In genomic region chr4:132329835-132330354, GRCm38 (mm10) we compare ENCODE assay signal across 8 mouse cellular contexts. TPM values are rescaled to one million over a fixed set of nuclear protein-coding genes. Genes with fewer than 3 reads are reported as not detected.
DNase-seq lines count a peak whose midpoint lies in the region; ATAC-seq and TF ChIP-seq lines count a peak whose summit lies in the region.

No protein-coding gene starts in this region.

- 8% methylated on average over 10 of the region's 10 CpGs for WGBS in heart, embryonic 12.5 days
- 11% methylated on average over 10 of the region's 10 CpGs for WGBS in hindbrain, embryonic 11.5 days

- no peaks in the 10 kb centered on the region for H3K27me3 ChIP-seq in heart, embryonic 12.5 days (replicated peaks)
- no peaks in the 10 kb centered on the region for H3K27me3 ChIP-seq in G1E (ENCODE audit: insufficient read depth, low read length)
- H3K27me3 ChIP-seq in hindbrain, embryonic 11.5 days (ENCODE audit: control insufficient read depth, insufficient read depth, low read length), result no peaks in the 10 kb centered on the region

- intact Hi-C loops in left cerebral cortex, postnatal 10 days (cut with DNase I), result no loop called here

- H3K4me3 ChIP-seq in heart, embryonic 12.5 days, result peak overlapping the region; percentile 88
- peak overlapping the region; percentile 80; the same call in 1 of the 2 replicates for H3K4me3 ChIP-seq in G1E (ENCODE audit: low read depth, low read length)
- peak overlapping the region; percentile 51 for H3K4me3 ChIP-seq in hindbrain, embryonic 11.5 days (ENCODE audit: low read depth, low read length)

- peak overlapping the region; percentile 94 for H3K9ac ChIP-seq in heart, embryonic 12.5 days
- H3K9ac ChIP-seq in hindbrain, embryonic 11.5 days (ENCODE audit: low read depth, low read length), result peak overlapping the region; percentile 85

- H3K27ac ChIP-seq in heart, embryonic 12.5 days (ENCODE audit: poor library complexity, severe bottlenecking), result peak overlapping the region; percentile 91; the same call in 1 of the 2 replicates
- no peak overlapping the region for H3K27ac ChIP-seq in hindbrain, embryonic 11.5 days (ENCODE audit: low read depth, low read length)

- H3K36me3 ChIP-seq in heart, embryonic 12.5 days, result peaks cover 47% of the 10 kb centered on the region
- peaks cover 85% of the 10 kb centered on the region for H3K36me3 ChIP-seq in G1E (replicated peaks)
- H3K36me3 ChIP-seq in hindbrain, embryonic 11.5 days (ENCODE audit: control insufficient read depth, insufficient read depth, low read length), result 0 out of 2 replicates have a peak, but pooled peaks cover 7% of the 10 kb centered on the region

- H3K4me2 ChIP-seq in heart, embryonic 12.5 days, result peak overlapping the region; percentile 76
- peak overlapping the region; percentile 69 for H3K4me2 ChIP-seq in hindbrain, embryonic 11.5 days (replicated peaks; ENCODE audit: low read depth, low read length)

- TF ChIP-seq CTCF in G1E (IDR thresholded peaks at IDR 0.05; ENCODE audit: low read depth, low read length), result no peak

- ATAC-seq in heart, embryonic 12.5 days (ENCODE audit: insufficient number of reproducible peaks, low FRiP score), result no peak
- ATAC-seq in G1E (ENCODE audit: extremely low read depth, insufficient number of reproducible peaks, low FRiP score, poor library complexity, severe bottlenecking), result no peak
- no peak for ATAC-seq in hindbrain, embryonic 11.5 days (ENCODE audit: low FRiP score)
- ATAC-seq in megakaryocyte-erythroid progenitor cell, adult 5-6 weeks (replicated peaks; ENCODE audit: low FRiP score, low TSS enrichment, poor library complexity, severe bottlenecking), result peak; percentile 14

- H3K4me1 ChIP-seq in heart, embryonic 12.5 days (replicated peaks), result peaks cover 13% of the 10 kb centered on the region
- peaks cover 36% of the 10 kb centered on the region for H3K4me1 ChIP-seq in G1E (ENCODE audit: insufficient read depth, low read depth, low read length)
- H3K4me1 ChIP-seq in hindbrain, embryonic 11.5 days (replicated peaks; ENCODE audit: control insufficient read depth, insufficient read depth, low read length), result 0 out of 2 replicates have a peak, but pooled peaks cover 3% of the 10 kb centered on the region

- H3K9me3 ChIP-seq in heart, embryonic 12.5 days (replicated peaks), result no peaks in the 10 kb centered on the region
- H3K9me3 ChIP-seq in G1E (replicated peaks), result no peaks in the 10 kb centered on the region
- no peaks in the 10 kb centered on the region for H3K9me3 ChIP-seq in hindbrain, embryonic 11.5 days (ENCODE audit: control insufficient read depth, low read length)

- DNase-seq in heart, adult 18-20 months, result no peak
- DNase-seq in G1E (ENCODE audit: low spot score), result no peak
- no peak for DNase-seq in hindbrain, embryonic 11.5 days (ENCODE audit: low spot score)
- no peak for DNase-seq in left cerebral cortex, postnatal 10 days (ENCODE audit: extremely low spot score in 1 of 2, low spot score in 2 of 2)
- DNase-seq in cerebellum, adult 11-12 months, result no peak
- DNase-seq in frontal cortex, postnatal 14 days (ENCODE audit: low spot score in 2 of 2), result no peak

RNA-seq across cellular contexts. Expression of gene Trnau1ap, which starts 0.6 kb away (rescaled TPM):
- polyA plus RNA-seq in heart, embryonic 12.5 days (2016; fragmentation: Nextera tagmentation; extraction: Ambion mirVana), result 64.8 and 68.5 TPM in 2 replicates
- total RNA-seq in heart, adult 18-20 months (2021), result 10 to 100 TPM; 20.3 to 22.3 TPM
- total RNA-seq in G1E (2014; fragmentation: Nextera tagmentation) (21.6 and 22.8 TPM in 2 replicates), G1E (2017) (40.2 and 49.0 TPM in 2 replicates)
- polyA plus RNA-seq in G1E (2012), result 29.1 and 37.6 TPM in 2 replicates
- polyA plus RNA-seq in hindbrain, embryonic 11.5 days (2014; fragmentation: Nextera tagmentation; extraction: Ambion mirVana), result 85.6 and 87.0 TPM in 2 replicates
- total RNA-seq in megakaryocyte-erythroid progenitor cell, adult 5-6 weeks (2014; fragmentation: Nextera tagmentation), result 42.1 and 56.8 TPM in 2 replicates
- 52.0 and 57.9 TPM in 2 replicates for total RNA-seq in megakaryocyte-erythroid progenitor cell, adult 5-6 weeks (2017)
- 10 to 100 TPM; 24.6 TPM for total RNA-seq in left cerebral cortex, postnatal 10 days (2021)

RNA-seq across cellular contexts. Expression of gene Rcc1, which starts 23.5 kb away (rescaled TPM):
- polyA plus RNA-seq in heart, embryonic 12.5 days (2016; fragmentation: Nextera tagmentation; extraction: Ambion mirVana), result 39.2 and 47.1 TPM in 2 replicates
- total RNA-seq in heart, adult 18-20 months (2021), result 1 to 10 TPM; 6.4 to 7.5 TPM
- total RNA-seq in G1E (2014; fragmentation: Nextera tagmentation), result 24.2 and 26.8 TPM in 2 replicates
- total RNA-seq in G1E (2017), result 38.6 and 39.2 TPM in 2 replicates
- 70.0 and 86.0 TPM in 2 replicates for polyA plus RNA-seq in G1E (2012)
- polyA plus RNA-seq in hindbrain, embryonic 11.5 days (2014; fragmentation: Nextera tagmentation; extraction: Ambion mirVana), result 51.3 and 53.6 TPM in 2 replicates
- total RNA-seq in megakaryocyte-erythroid progenitor cell, adult 5-6 weeks (2014; fragmentation: Nextera tagmentation), result 70.1 and 82.4 TPM in 2 replicates
- total RNA-seq in megakaryocyte-erythroid progenitor cell, adult 5-6 weeks (2017), result 40.0 and 64.8 TPM in 2 replicates
- total RNA-seq in left cerebral cortex, postnatal 10 days (2021), result 10 to 100 TPM; 14.7 to 14.9 TPM

RNA-seq across cellular contexts. Expression of gene Rab42, which starts 26.7 kb away (rescaled TPM):
- polyA plus RNA-seq in heart, embryonic 12.5 days (2016; fragmentation: Nextera tagmentation; extraction: Ambion mirVana), result 1.1 TPM in 2 replicates
- total RNA-seq in heart, adult 18-20 months (2021), result 1 to 10 TPM in 1 of 2 experiments, under 1 TPM in 1; 0.84 to 1.2 TPM
- total RNA-seq in G1E (2014; fragmentation: Nextera tagmentation) (1.4 TPM in 1 of 2 replicates, not detected in the other), G1E (2017) (0.52 TPM in 1 of 2 replicates, not detected in the other)
- polyA plus RNA-seq in G1E (2012), result 0.95 and 1.0 TPM in 2 replicates
- polyA plus RNA-seq in hindbrain, embryonic 11.5 days (2014; fragmentation: Nextera tagmentation; extraction: Ambion mirVana), result 0.39 and 0.61 TPM in 2 replicates
- total RNA-seq in megakaryocyte-erythroid progenitor cell, adult 5-6 weeks (2014; fragmentation: Nextera tagmentation), result not detected in 2 replicates
- total RNA-seq in megakaryocyte-erythroid progenitor cell, adult 5-6 weeks (2017), result not detected in 2 replicates
- 1 to 10 TPM in 1 of 2 experiments, under 1 TPM in 1; 0.79 to 1.3 TPM for total RNA-seq in left cerebral cortex, postnatal 10 days (2021)

RNA-seq across cellular contexts. Expression of gene Taf12, which starts 55.7 kb away (rescaled TPM):
- 34.7 and 39.5 TPM in 2 replicates for polyA plus RNA-seq in heart, embryonic 12.5 days (2016; fragmentation: Nextera tagmentation; extraction: Ambion mirVana)
- total RNA-seq in heart, adult 18-20 months (2021), result 10 to 100 TPM; 31.7 to 32.9 TPM
- total RNA-seq in G1E (2014; fragmentation: Nextera tagmentation) (52.8 and 64.5 TPM in 2 replicates), G1E (2017) (48.7 and 63.3 TPM in 2 replicates)
- polyA plus RNA-seq in G1E (2012), result 15.9 and 16.8 TPM in 2 replicates
- 60.5 and 65.0 TPM in 2 replicates for polyA plus RNA-seq in hindbrain, embryonic 11.5 days (2014; fragmentation: Nextera tagmentation; extraction: Ambion mirVana)
- 46.1 and 55.7 TPM in 2 replicates for total RNA-seq in megakaryocyte-erythroid progenitor cell, adult 5-6 weeks (2014; fragmentation: Nextera tagmentation)
- 71.5 and 106 TPM in 2 replicates for total RNA-seq in megakaryocyte-erythroid progenitor cell, adult 5-6 weeks (2017)
- total RNA-seq in left cerebral cortex, postnatal 10 days (2021), result 10 to 100 TPM; 13.9 to 15.4 TPM
